Mouse (Mus musculus): ENCODE results near the gene Actn4. TPM values are rescaled to one million over a fixed set of nuclear protein-coding genes. Genes with fewer than 3 reads are reported as not detected.
A peak's percentile ranks its signal among the peaks of the same experiment; 100 is the strongest.
"Not testable (repeated sequence)": the region's sequence is repeated elsewhere in the genome, so short reads cannot be mapped to it uniquely, and the experiment has no call there.

Actn4 gene
- total RNA-seq, 1 experiment from 2014 or later = 36.9 TPM

DNA sequence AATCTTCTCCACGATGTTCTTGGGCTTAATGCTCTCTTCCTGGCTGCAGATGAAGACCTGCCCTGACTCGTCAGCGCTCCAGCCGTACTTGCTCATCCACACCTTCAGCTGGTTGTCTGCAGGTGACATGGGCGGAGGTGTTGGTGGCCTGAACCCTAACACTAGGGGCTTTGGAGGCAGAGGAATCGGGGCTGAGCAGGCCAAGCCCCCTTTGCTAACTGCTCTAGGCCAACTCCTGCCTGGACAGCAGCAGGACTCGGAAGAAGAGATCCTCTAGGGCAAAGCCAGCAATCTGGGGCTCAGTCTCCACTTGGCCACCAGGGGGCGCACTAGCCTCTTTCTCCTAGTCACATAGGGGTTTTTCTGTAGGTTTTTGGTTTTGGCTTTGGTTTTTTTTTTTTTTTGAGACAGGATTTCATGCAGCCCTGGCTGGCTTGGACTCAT is 10.4 kb upstream of the Actn4 start:
- ATAC-seq (replicated peaks; ENCODE audit: insufficient number of reproducible peaks, low FRiP score, low TSS enrichment, poor library complexity, severe bottlenecking) = peak; percentile 13; the same call in 1 of the 2 replicates

DNA sequence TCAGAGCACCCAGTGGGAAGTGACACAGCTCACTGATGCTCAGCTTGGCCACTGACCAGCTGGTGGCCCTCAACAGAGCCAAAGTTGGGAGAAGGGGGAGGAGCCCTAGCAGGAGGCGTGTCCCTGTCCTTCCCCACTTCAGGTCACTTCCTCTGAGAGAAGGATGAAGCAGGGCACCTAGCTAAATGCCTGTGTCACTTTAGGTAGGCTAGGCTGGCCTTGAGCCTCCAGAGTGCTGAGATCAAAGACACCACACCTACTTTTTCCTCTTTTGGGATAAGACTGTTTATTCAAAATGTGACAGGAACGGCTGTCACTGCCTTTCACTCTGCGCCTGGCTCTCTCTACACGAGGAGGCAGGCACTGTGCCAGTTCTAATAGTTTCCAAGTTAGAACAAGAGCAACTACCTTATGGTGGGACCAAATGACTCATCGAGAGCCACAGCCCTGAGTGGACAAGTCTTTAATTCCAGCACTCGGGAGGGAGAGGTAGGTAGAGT is 9.7 kb upstream of the Actn4 start:
- 0 out of 2 replicates have a peak, but pooled peaks have one; percentile 20 for ATAC-seq (replicated peaks; ENCODE audit: insufficient number of reproducible peaks, low FRiP score, low TSS enrichment, poor library complexity, severe bottlenecking)

DNA sequence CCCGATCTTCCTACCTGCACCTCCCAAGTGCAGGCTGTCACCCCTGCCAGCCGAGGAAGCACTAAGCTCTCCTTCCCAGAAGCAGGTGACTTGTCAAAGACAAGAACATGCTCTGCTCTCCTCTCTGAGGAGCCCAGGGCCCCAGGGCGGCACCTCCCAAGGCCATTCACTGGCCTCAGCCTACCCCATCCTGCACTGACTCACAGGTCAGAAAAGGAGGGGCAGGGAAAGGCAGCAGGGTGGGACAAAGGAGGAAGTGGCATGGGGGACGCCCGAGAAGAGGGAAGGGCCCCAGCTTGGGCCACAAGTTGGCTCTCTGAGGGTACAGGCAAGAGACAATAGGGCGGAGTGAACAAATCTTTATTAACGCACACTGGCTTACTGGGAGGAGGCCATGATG is 8.9 kb upstream of the Actn4 start:
- peak; percentile 70 for ATAC-seq (replicated peaks; ENCODE audit: insufficient number of reproducible peaks, low FRiP score, low TSS enrichment, poor library complexity, severe bottlenecking)

DNA sequence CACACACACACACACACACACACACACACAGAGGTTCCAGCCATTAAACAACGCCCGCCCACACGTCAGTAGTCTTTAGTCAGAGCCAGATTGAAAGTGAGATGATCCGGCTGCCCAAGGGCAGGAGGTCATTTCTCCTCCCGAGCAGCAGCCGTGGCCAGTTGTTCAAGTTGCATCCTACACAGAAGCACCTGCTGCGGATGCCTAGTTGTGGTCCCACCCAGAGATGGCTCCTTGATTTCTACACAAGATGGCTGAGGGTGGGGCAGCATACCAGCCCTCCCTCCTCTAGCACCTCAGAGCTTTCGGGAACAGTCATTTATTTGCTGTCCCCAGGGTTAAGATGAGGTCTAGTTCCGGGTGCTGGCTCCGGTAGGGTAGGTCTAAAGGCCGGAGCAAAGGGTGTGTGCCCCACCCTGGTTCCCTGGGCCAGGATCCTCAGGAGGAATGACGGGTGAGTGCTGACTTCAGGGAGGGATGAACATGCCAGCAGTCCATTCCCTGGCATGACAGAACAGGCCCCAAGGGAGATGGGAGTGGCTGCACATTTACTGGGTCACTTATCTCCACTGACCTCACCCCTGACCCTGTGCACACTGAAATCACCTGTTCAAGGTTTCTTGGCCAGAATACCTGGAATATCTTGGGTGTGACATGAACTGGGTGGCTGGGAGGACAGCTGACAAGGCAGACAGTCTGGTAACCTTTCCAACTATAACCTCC is 7.7 kb upstream of the Actn4 start:
- no peak for ATAC-seq (replicated peaks; ENCODE audit: insufficient number of reproducible peaks, low FRiP score, low TSS enrichment, poor library complexity, severe bottlenecking)

DNA sequence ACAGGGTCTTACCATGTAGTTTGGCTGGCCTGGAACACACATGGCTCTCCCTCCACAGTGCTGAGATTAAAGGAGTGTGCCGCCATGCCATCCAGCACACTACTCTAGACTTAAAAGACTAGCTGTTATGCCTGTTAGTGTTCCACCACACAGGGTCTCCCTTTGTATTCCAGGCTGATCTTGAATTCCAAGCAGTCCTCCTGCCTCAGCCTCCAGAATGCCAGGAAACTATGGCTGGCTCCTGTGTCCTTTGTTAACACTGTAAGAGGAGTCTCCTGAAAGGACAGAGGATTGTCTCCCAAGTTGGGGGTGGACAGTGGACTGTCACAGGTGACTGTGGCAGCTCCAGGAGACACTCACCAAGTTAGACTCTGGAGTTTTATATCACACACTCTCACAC is 7.1 kb upstream of the Actn4 start:
- no peak for ATAC-seq (replicated peaks; ENCODE audit: insufficient number of reproducible peaks, low FRiP score, low TSS enrichment, poor library complexity, severe bottlenecking)

DNA sequence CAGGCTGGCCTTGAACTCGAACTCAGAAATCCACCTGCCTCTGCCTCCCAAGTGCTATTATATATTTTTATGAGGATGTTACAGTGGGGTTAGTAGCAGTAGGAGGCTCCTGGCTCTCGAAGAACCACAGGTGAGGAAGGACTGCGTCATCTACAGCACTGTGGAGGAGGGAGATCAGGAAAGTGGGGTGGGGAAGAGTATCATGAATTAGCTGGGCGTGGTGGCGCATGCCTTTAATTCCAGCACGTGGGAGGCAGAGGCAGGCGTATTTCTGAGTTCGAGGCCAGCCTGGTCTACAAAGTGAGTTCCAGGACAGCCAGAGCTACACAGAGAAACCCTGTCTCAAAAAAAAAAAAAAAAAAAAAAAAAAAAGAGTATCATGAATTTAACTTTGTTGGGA is 6.0 kb upstream of the Actn4 start:
- not testable (repeated sequence) for ATAC-seq (replicated peaks; ENCODE audit: insufficient number of reproducible peaks, low FRiP score, low TSS enrichment, poor library complexity, severe bottlenecking)

DNA sequence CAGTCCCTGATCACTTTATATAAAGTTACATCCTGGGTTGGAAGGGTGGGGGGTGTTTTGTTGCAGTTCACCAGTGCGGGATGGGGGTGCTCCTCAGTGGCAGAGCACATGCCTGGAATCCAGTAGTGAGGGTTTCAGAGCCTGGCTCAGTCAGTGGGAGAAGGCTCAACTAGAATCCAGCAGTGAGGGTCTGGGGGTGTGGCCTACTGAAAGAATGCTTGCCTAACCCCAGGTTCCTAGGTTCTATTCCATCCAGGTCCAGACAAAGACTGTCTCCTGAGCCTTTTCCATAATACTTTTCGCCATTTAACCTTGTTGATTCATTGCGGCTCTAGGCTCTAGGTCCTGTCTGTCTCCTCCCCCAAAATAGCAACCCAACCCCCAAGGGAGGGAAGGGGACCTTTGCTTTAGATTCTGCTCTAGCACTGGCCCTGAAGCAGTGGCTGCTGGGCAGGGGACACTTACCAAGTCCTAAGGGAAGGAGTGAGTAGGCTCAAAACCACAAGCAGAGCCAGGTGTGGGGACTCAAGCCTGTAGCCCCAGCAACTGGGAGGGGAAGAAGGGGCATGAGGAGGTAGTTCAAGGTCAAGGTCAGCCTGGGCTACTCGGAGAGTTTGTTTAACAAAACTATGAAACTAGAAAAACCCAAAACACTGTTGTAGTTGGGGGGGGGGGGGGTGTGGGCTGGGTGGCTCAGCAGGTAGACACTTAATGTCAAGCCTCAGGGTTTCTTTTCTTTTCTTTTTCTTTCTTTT is 4.8 kb upstream of the Actn4 start:
- ATAC-seq (replicated peaks; ENCODE audit: insufficient number of reproducible peaks, low FRiP score, low TSS enrichment, poor library complexity, severe bottlenecking) = no peak

DNA sequence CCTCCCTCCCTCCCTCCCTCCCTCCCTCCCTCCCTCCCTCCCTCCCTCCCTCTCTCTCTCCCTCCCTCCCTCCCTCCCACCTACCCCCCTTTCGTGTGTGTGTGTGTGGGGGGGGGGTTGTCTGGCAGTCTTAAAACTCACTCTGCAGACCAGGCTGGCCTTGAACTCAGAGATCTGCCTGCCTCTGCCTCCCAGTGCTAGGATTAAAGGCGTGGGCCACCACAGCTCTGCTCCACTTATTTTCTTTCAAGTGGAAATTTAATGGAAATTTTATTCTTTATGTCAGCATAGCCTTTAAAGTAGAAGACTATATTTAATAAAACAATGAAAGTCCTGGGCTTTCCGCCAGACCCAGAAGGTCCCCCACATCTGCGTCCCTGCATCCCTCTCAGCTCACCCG is 4.0 kb upstream of the Actn4 start:
- no peak for ATAC-seq (replicated peaks; ENCODE audit: insufficient number of reproducible peaks, low FRiP score, low TSS enrichment, poor library complexity, severe bottlenecking)

DNA sequence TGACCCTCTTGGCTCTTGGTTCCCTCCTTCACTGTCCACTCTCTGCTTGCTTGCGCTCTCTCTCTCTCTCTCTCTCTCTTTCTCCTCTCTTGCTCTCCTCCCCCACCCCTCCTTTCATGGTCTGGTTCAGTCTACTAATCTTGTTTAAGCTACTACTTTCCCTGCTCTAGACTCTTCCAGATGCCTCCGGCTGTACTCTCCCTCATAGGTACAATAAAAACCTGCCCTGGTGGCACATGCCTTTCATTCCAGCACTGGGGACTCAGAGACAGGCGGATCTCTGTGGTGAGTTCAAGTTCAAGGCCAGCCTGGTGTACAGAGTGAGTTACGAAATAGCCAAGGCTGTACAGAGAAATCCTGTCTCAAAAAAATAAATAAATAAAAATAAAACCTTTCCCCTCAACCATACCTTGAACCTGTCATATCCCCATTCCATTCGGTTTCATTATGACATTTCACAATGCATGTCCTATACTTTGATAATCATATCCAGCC is 3.3 kb upstream of the Actn4 start:
- ATAC-seq (replicated peaks; ENCODE audit: insufficient number of reproducible peaks, low FRiP score, low TSS enrichment, poor library complexity, severe bottlenecking) = no peak

DNA sequence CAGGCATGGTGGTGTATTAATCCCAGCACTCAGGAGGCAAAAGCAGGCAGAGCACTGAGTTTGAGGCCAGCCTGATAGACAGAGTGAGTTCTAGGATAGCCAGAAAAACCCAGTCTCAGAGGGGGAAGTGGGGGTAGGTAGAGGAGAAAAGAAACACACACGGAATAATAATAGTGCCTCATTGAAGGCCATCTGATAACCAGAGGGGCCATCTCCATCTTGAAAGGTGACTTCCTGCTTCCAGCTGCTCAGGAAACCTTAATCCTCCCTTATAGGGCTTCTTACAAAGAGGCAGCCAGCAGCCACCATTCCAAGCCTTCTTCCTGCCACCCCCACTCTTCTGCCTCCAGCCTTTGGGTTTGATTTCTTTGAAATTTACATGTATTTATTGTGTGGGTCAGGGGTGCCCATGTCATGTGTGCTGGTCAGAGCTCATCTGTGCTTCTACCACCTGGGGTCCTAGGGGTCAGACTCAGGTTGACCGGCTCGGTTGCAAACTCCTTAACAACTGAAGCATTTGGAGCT is 1.3 kb upstream of the Actn4 start:
- no peak for ATAC-seq (replicated peaks; ENCODE audit: insufficient number of reproducible peaks, low FRiP score, low TSS enrichment, poor library complexity, severe bottlenecking)

DNA sequence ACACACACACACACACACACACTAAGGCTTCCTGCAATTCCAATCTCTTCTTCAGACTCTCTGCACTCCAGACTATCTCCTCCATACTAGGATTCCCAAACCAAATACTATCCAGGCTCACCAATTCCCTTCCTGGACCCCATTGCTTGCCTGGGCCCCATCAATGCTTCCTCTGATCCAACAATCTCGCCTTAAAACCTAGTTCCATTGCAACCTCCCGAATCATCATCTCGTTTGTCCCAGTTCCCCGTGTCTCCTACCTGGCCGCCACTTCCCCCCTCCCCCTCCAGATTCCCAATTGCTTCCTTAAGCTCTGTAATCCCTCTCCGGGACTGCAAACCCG is 585 bp downstream of the Actn4 start:
- ATAC-seq (replicated peaks; ENCODE audit: insufficient number of reproducible peaks, low FRiP score, low TSS enrichment, poor library complexity, severe bottlenecking) = no peak

DNA sequence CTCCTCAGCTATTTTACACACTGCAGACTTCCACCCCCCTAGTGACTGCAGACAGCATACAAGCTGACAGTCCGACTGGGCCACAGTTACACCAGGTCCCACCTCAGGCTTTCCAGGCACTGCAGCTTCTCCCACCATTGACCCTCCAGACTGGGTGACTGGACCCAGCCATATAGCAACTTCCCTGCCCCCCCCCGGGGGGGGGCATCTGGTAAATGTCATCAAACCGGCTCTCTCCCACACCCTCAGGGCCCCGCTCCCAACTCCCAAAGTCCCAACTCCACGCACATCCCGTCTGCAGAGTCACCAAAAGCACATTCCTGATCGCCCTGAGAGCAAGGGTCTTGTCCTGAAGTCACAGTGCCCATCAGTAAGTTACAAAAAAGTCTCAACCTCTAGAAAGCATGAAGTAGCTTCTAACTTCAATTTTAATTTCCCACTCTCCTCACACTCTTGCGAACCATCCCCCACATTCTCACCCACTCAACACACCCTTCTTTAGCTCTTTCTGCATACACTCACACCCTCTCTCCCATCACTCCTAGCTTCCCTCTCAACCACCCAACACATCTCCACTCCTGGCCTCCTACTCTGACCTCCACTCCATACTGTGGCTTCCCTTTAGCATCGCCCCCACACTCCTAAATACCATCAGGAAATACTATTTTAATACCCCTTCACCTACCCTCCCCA is 1.6 kb downstream of the Actn4 start:
- ATAC-seq (replicated peaks; ENCODE audit: insufficient number of reproducible peaks, low FRiP score, low TSS enrichment, poor library complexity, severe bottlenecking) = no peak

DNA sequence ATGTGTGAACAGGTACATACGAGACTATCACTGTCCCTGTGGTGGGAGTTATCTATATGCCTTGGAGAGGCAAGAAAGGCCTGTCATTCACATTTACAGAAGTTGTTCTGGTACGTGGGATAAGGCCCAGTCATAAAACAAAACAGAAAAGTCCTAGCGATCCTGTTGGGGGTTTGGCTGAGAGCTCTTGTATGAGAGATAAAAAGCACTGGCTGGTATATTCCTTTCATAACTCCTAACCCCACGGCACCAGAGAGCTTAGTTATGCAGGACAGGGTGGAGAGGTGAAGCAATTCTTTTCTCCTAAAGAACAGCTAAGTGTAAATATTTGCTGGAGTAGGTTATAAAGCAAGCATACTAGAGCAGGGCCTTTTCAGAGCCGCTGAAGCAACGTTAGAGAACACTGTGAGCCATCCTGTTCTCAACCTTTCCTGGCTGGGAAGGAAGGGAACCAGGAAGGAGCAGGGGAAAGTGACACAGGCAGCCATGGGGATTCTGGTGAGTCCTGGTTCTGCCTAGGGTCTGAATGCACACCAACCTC is 2.6 kb downstream of the Actn4 start:
- no peak for ATAC-seq (replicated peaks; ENCODE audit: insufficient number of reproducible peaks, low FRiP score, low TSS enrichment, poor library complexity, severe bottlenecking)

DNA sequence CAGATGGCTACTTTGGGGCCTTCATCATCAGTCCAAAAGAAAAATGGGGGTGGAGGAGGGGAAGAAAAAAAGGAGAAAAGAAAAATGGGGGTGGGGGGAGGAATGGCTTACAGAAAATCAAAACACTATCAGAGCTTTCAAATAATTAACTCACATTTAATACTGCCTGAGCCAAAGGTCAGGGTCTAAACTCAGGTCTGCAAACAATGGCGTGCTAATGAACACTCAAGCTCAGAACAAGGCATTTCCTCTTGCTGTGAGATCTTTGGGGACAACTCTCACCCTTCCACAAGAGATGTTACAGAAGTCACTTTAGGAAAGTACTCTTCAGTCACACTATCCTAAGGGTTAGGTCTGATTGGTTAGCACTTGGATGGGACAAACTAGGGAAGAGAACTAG is 3.4 kb downstream of the Actn4 start:
- ATAC-seq (replicated peaks; ENCODE audit: insufficient number of reproducible peaks, low FRiP score, low TSS enrichment, poor library complexity, severe bottlenecking) = no peak

DNA sequence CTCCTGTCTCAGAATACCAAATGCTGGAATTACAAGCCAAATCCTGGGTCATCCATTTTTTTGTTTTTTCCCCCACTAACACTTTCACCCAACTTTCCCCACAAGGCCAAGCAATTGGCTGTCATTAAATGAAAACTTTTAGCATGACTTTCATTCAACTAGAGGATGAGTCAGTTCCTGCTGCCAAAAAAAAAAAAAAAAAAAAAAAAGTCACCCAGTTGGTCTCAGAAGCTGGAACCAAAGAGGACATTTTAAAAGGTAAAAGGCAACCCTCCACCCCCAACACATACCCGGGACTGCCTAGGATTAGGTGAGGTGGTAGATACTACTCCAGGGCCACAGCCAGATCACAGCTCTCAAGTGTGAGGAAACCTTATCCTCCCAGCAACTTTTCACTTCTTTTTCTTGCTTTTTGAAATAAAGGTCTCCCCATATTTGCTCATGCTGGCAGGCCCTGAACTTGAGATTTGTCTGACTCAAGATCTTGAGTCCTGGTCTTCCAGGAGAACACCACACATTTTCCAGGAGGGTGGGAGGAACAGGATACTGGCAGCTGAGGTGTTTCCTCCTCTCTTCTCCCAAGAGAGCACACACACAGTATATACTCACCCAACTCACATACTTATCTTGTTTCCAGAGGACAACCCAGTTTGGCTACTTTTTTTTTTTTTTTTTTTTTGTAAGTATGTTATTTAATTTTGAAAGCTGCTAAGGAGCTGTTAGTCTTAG is 4.0 kb downstream of the Actn4 start:
- ATAC-seq (replicated peaks; ENCODE audit: insufficient number of reproducible peaks, low FRiP score, low TSS enrichment, poor library complexity, severe bottlenecking) = no peak

DNA sequence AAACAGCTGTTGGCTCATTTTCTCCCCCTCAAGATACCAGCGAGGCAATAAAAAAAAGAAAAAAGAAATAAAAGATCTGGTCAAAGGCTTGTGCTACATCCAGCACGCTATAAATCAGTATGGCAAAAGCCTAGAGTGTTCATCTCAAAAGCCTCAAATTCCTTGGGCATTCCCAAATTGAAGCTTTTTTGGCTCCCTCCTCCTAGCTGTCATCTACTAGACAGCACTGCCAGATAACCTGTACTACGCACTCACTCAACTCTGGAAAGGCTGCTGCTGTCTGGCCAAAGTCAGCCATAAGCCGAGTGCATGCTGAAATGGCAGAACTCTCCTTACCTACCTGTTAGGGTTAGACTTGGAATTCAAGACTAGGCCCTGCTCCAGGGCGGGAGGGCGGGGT is 4.9 kb downstream of the Actn4 start:
- no peak for ATAC-seq (replicated peaks; ENCODE audit: insufficient number of reproducible peaks, low FRiP score, low TSS enrichment, poor library complexity, severe bottlenecking)

DNA sequence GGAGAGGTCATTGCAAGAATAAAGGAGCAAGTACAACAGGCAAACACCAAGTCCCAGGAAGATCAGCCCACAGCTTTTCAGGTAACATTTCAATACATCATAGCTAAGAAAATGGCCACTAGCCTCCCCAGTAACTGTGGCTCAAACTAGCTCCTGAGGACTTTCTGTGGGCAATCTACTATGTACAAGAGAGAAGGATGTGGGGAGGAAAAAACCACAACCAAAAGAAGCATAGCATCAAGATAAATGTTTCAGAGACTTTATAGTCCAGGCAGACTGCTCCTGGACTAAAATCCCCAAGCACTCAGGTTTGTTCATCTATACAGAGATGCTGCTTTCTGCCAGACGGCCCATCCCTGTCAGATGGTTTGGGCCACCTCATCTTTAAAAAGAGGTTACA is 5.9 kb downstream of the Actn4 start:
- ATAC-seq (replicated peaks; ENCODE audit: insufficient number of reproducible peaks, low FRiP score, low TSS enrichment, poor library complexity, severe bottlenecking) = no peak

DNA sequence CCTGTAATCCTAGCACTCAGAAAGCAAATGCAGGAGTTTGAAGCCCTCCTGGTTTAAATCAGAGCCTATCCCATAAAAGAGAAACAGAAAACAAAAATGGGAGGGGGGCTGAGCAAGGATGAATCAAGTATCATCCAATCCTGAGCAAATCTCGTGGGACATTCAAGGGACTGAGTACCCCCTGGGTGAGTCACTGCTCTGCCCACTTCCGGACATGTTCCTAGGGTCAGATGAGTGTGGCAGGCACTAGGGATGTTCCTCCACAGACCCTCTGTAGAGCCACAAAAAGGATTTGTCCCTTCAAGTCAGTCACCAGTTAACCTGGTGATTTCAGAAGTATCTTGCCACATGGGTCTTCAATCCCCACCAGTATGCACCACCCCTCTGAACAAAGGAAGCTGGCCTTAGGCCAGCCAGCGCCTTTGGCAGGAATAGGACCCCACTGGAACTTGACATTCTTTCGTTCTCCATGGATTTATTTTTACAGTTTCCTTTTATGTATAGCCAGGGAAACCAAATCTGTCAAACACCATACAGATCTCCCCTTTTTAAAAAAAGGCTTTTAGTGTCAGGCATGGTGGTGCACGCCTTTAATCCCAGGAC is 6.7 kb downstream of the Actn4 start:
- no peak for ATAC-seq (replicated peaks; ENCODE audit: insufficient number of reproducible peaks, low FRiP score, low TSS enrichment, poor library complexity, severe bottlenecking)

Data from monocyte, adult 5-6 weeks (primary cell).